Comparison of ENCODE assay signal across 8 mouse cellular contexts in the genomic region with DNA sequence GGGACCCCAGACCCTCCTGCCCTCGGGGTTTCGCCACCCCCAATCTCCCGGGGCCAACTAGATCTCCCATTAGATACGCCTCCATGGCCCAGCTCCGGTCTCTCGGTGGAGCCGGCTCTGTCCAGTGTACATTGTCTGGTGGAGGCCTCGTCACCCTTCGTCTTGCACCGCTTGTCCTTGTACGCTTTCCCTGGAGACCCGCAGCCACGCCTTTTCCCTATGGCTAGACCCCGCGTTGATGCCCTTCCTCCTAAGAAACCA. TPM values are rescaled to one million over a fixed set of nuclear protein-coding genes. Genes with fewer than 3 reads are reported as not detected.
A peak's percentile ranks its signal among the peaks of the same experiment; 100 is the strongest.
DNase-seq lines count a peak whose midpoint lies in the region; ATAC-seq and TF ChIP-seq lines count a peak whose summit lies in the region.

No protein-coding gene starts in this region.

- H3K36me3 ChIP-seq in embryonic facial prominence, embryonic 12.5 days, result no peaks in the 10 kb centered on the region
- H3K36me3 ChIP-seq in intestine, embryonic 15.5 days, result no peaks in the 10 kb centered on the region
- H3K36me3 ChIP-seq in neural tube, embryonic 12.5 days, result no peaks in the 10 kb centered on the region

- H3K4me2 ChIP-seq in embryonic facial prominence, embryonic 12.5 days (replicated peaks), result peak overlapping the region; percentile 94
- H3K4me2 ChIP-seq in intestine, embryonic 15.5 days (replicated peaks), result peak overlapping the region; percentile 90
- H3K4me2 ChIP-seq in neural tube, embryonic 12.5 days (replicated peaks), result peak overlapping the region; percentile 93

- WGBS in embryonic facial prominence, embryonic 12.5 days, result 2% methylated on average over 15 of the region's 15 CpGs
- 1% methylated on average over 15 of the region's 15 CpGs for WGBS in intestine, embryonic 15.5 days
- under 1% methylated on average over 15 of the region's 15 CpGs for whole genome bisulfite sequencing in neural tube, embryonic 12.5 days

- no peak for ATAC-seq in embryonic facial prominence, embryonic 12.5 days (ENCODE audit: insufficient number of reproducible peaks, insufficient read depth, low FRiP score, low TSS enrichment)
- ATAC-seq in intestine, embryonic 15.5 days, result no peak
- ATAC-seq in neural tube, embryonic 12.5 days (ENCODE audit: low FRiP score, low read depth), result no peak; the same call in 1 of the 2 replicates

- TF ChIP-seq CTCF in left cerebral cortex, adult 2 months (IDR thresholded peaks at IDR 0.05), result no peak

- H3K9me3 ChIP-seq in embryonic facial prominence, embryonic 12.5 days, result no peaks in the 10 kb centered on the region
- no peaks in the 10 kb centered on the region for H3K9me3 ChIP-seq in intestine, embryonic 15.5 days
- H3K9me3 ChIP-seq in neural tube, embryonic 12.5 days, result no peaks in the 10 kb centered on the region

- H3K27me3 ChIP-seq in embryonic facial prominence, embryonic 12.5 days, result no peaks in the 10 kb centered on the region
- H3K27me3 ChIP-seq in intestine, embryonic 15.5 days (replicated peaks), result no peaks in the 10 kb centered on the region
- no peaks in the 10 kb centered on the region for H3K27me3 ChIP-seq in neural tube, embryonic 12.5 days (replicated peaks)

- intact Hi-C loops in left cerebral cortex, adult 2 months (cut with DNase I), result loop anchor here (1.0 to 5.0 kb wide), 6 partner anchors 16 to 304 kb away; a partner anchor contains a TSS
- intact Hi-C loops in left cerebral cortex, postnatal 4 days (cut with DNase I), result loop anchor here (10.0 kb wide), 1 partner anchor 181 kb away; no protein-coding TSS in a partner anchor

- DNase-seq in left cerebral cortex, adult 2 months (ENCODE audit: extremely low spot score in 1 of 2, low spot score in 2 of 2), result no peak
- DNase-seq in left cerebral cortex, postnatal 4 days, result no peak
- DNase-seq in adipocyte (ENCODE audit: low spot score), result no peak
- no peak for DNase-seq in thymus, postnatal 25 days
- no peak for DNase-seq in adrenal gland, postnatal 25 days

- peaks cover 14% of the 10 kb centered on the region for H3K4me1 ChIP-seq in embryonic facial prominence, embryonic 12.5 days
- H3K4me1 ChIP-seq in intestine, embryonic 15.5 days (replicated peaks), result peaks cover 11% of the 10 kb centered on the region
- H3K4me1 ChIP-seq in neural tube, embryonic 12.5 days, result peaks cover 14% of the 10 kb centered on the region

- peak overlapping the region; percentile 64 for H3K9ac ChIP-seq in embryonic facial prominence, embryonic 12.5 days
- H3K9ac ChIP-seq in intestine, embryonic 15.5 days, result peak overlapping the region; percentile 73
- H3K9ac ChIP-seq in neural tube, embryonic 12.5 days, result peak overlapping the region; percentile 62

- peak overlapping the region; percentile 55 for H3K4me3 ChIP-seq in left cerebral cortex, adult 2 months
- H3K4me3 ChIP-seq in embryonic facial prominence, embryonic 12.5 days, result peak overlapping the region; percentile 73
- peak overlapping the region; percentile 73 for H3K4me3 ChIP-seq in intestine, embryonic 15.5 days (replicated peaks)
- H3K4me3 ChIP-seq in neural tube, embryonic 12.5 days, result peak overlapping the region; percentile 66

- H3K27ac ChIP-seq in left cerebral cortex, adult 2 months, result no peak overlapping the region
- H3K27ac ChIP-seq in embryonic facial prominence, embryonic 12.5 days, result 0 out of 2 replicates have a peak overlapping the region, but pooled peaks have one; percentile 30
- no peak overlapping the region for H3K27ac ChIP-seq in intestine, embryonic 15.5 days
- no peak overlapping the region for H3K27ac ChIP-seq in neural tube, embryonic 12.5 days

RNA-seq across cellular contexts. Expression of a gene that starts 0.6 kb away (rescaled TPM):
- total RNA-seq in left cerebral cortex, adult 2 months (2021), result under 1 TPM; 0.35 to 0.66 TPM
- total RNA-seq in left cerebral cortex, postnatal 4 days (2021), result 1 to 10 TPM; 2.5 to 2.7 TPM
- polyA plus RNA-seq in embryonic facial prominence, embryonic 12.5 days (2016; fragmentation: Nextera tagmentation; extraction: Ambion mirVana), result 54.4 and 55.0 TPM in 2 replicates
- polyA plus RNA-seq in intestine, embryonic 15.5 days (2015; fragmentation: Nextera tagmentation; extraction: Ambion mirVana), result 57.8 and 60.9 TPM in 2 replicates
- polyA plus RNA-seq in neural tube, embryonic 12.5 days (2016; fragmentation: Nextera tagmentation; extraction: Ambion mirVana), result 37.1 and 41.6 TPM in 2 replicates
- total RNA-seq in adrenal gland, postnatal 25 days (2021), result 6.0 and 7.2 TPM in 2 replicates

RNA-seq across cellular contexts. Expression of a gene that starts 0.9 kb away (rescaled TPM):
- total RNA-seq in left cerebral cortex, adult 2 months (2021), result under 1 TPM; 0.44 to 0.63 TPM
- under 1 TPM; 0.20 to 0.26 TPM for total RNA-seq in left cerebral cortex, postnatal 4 days (2021)
- polyA plus RNA-seq in embryonic facial prominence, embryonic 12.5 days (2016; fragmentation: Nextera tagmentation; extraction: Ambion mirVana), result 0.47 and 0.79 TPM in 2 replicates
- 0.44 and 0.47 TPM in 2 replicates for polyA plus RNA-seq in intestine, embryonic 15.5 days (2015; fragmentation: Nextera tagmentation; extraction: Ambion mirVana)
- polyA plus RNA-seq in neural tube, embryonic 12.5 days (2016; fragmentation: Nextera tagmentation; extraction: Ambion mirVana), result 0.60 and 0.86 TPM in 2 replicates
- 2.1 and 3.2 TPM in 2 replicates for total RNA-seq in adrenal gland, postnatal 25 days (2021)

RNA-seq across cellular contexts. Expression of a gene that starts 16.9 kb away (rescaled TPM):
- total RNA-seq in left cerebral cortex, adult 2 months (2021), result 100 to 1,000 TPM; 236 to 250 TPM
- total RNA-seq in left cerebral cortex, postnatal 4 days (2021), result 100 to 1,000 TPM; 199 to 209 TPM
- polyA plus RNA-seq in embryonic facial prominence, embryonic 12.5 days (2016; fragmentation: Nextera tagmentation; extraction: Ambion mirVana), result 191 and 206 TPM in 2 replicates
- polyA plus RNA-seq in intestine, embryonic 15.5 days (2015; fragmentation: Nextera tagmentation; extraction: Ambion mirVana), result 115 and 121 TPM in 2 replicates
- polyA plus RNA-seq in neural tube, embryonic 12.5 days (2016; fragmentation: Nextera tagmentation; extraction: Ambion mirVana), result 215 and 218 TPM in 2 replicates
- 284 and 302 TPM in 2 replicates for total RNA-seq in adrenal gland, postnatal 25 days (2021)

RNA-seq across cellular contexts. Expression of a gene that starts 41.6 kb away (rescaled TPM):
- 10 to 100 TPM; 39.3 to 43.7 TPM for total RNA-seq in left cerebral cortex, adult 2 months (2021)
- 10 to 100 TPM; 82.8 to 83.9 TPM for total RNA-seq in left cerebral cortex, postnatal 4 days (2021)
- 11.6 and 14.1 TPM in 2 replicates for polyA plus RNA-seq in embryonic facial prominence, embryonic 12.5 days (2016; fragmentation: Nextera tagmentation; extraction: Ambion mirVana)
- 8.4 and 8.7 TPM in 2 replicates for polyA plus RNA-seq in intestine, embryonic 15.5 days (2015; fragmentation: Nextera tagmentation; extraction: Ambion mirVana)
- polyA plus RNA-seq in neural tube, embryonic 12.5 days (2016; fragmentation: Nextera tagmentation; extraction: Ambion mirVana), result 9.7 and 9.8 TPM in 2 replicates
- total RNA-seq in adrenal gland, postnatal 25 days (2021), result 44.8 and 49.8 TPM in 2 replicates

RNA-seq across cellular contexts. Expression of a gene that starts 45.4 kb away (rescaled TPM):
- under 1 TPM in 1 of 2 experiments, not detected in 1; 0.41 TPM for total RNA-seq in left cerebral cortex, adult 2 months (2021)
- 1 to 10 TPM in 1 of 2 experiments, under 1 TPM in 1; 0.46 to 1.1 TPM for total RNA-seq in left cerebral cortex, postnatal 4 days (2021)
- 1.9 and 2.0 TPM in 2 replicates for polyA plus RNA-seq in embryonic facial prominence, embryonic 12.5 days (2016; fragmentation: Nextera tagmentation; extraction: Ambion mirVana)
- 0.86 and 0.87 TPM in 2 replicates for polyA plus RNA-seq in intestine, embryonic 15.5 days (2015; fragmentation: Nextera tagmentation; extraction: Ambion mirVana)
- polyA plus RNA-seq in neural tube, embryonic 12.5 days (2016; fragmentation: Nextera tagmentation; extraction: Ambion mirVana), result 0.83 and 0.95 TPM in 2 replicates
- 0.67 TPM in 1 of 2 replicates, not detected in the other for total RNA-seq in adrenal gland, postnatal 25 days (2021)
